Mouse (Mus musculus): ENCODE results near the gene Pnpla8.
"Not testable (repeated sequence)": the region's sequence is repeated elsewhere in the genome, so short reads cannot be mapped to it uniquely, and the experiment has no call there.

The Pnpla8 gene

GRCm38 (mm10) chr12:44221070-44221469 is at the start of gene Pnpla8:
Pnpla8 (plus strand) TSS chr12:44221370.
- not testable (repeated sequence) for DNase-seq

- no peak for DNase-seq
These were observed 44.7 kb upstream of the Pnpla8 start for GRCm38 (mm10) chr12:44176331-44177037.

- no peak for DNase-seq
These were observed 44.2 kb upstream of the Pnpla8 start for GRCm38 (mm10) chr12:44177038-44177355.

- DNase-seq = peak; percentile 10
These were observed 39.8 kb upstream of the Pnpla8 start for GRCm38 (mm10) chr12:44181081-44181982.

GRCm38 (mm10) chr12:44197873-44198525 is 23.2 kb upstream of the Pnpla8 start:
- DNase-seq = no peak

GRCm38 (mm10) chr12:44209141-44209823 is 11.9 kb upstream of the Pnpla8 start:
- peak; percentile 45 for DNase-seq

GRCm38 (mm10) chr12:44209824-44210752 is 11.1 kb upstream of the Pnpla8 start, which contains the start of gene Dnajb9:
Dnajb9 (minus strand) TSS chr12:44210326.
- DNase-seq = peak; percentile 100

GRCm38 (mm10) chr12:44211555-44211954 is 9.6 kb upstream of the Pnpla8 start:
- DNase-seq = no peak

- peak; percentile 23 for DNase-seq
These were observed 634 bp downstream of the Pnpla8 start for GRCm38 (mm10) chr12:44221651-44222356.

GRCm38 (mm10) chr12:44223044-44223443 is 1.9 kb downstream of the Pnpla8 start:
- no peak for DNase-seq

- no peak for DNase-seq
These were observed 3.5 kb downstream of the Pnpla8 start for GRCm38 (mm10) chr12:44224650-44225049.

- DNase-seq = no peak
These were observed 19.9 kb downstream of the Pnpla8 start for GRCm38 (mm10) chr12:44241090-44241489.

- DNase-seq = no peak
These were observed 21.2 kb downstream of the Pnpla8 start for GRCm38 (mm10) chr12:44242407-44242806.

- no peak for DNase-seq
These were observed 24.6 kb downstream of the Pnpla8 start for GRCm38 (mm10) chr12:44245739-44246138.

- DNase-seq = no peak
These were observed 27.3 kb downstream of the Pnpla8 start for GRCm38 (mm10) chr12:44248309-44248977.

- DNase-seq = no peak
These were observed 41.4 kb downstream of the Pnpla8 start for GRCm38 (mm10) chr12:44262612-44263011.

- no peak for DNase-seq
These were observed 44.5 kb downstream of the Pnpla8 start for GRCm38 (mm10) chr12:44265651-44266050.

GRCm38 (mm10) chr12:44267196-44267595 is 46.0 kb downstream of the Pnpla8 start:
- no peak for DNase-seq

- DNase-seq = peak; percentile 98
These were observed 47.6 kb downstream of the Pnpla8 start for GRCm38 (mm10) chr12:44268728-44269302.

GRCm38 (mm10) chr12:44269311-44269831 is 48.2 kb downstream of the Pnpla8 start:
- DNase-seq = no peak
